Mouse (Mus musculus) small intestine, adult 2 months (tissue): Measurements from ENCODE around the gene Foxn3. TPM values are rescaled to one million over a fixed set of nuclear protein-coding genes. Genes with fewer than 3 reads are reported as not detected.

Experiments
- H3K27ac ChIP-seq: fragments of 200-500 bp; 2 replicates; pipeline ENCODE4 v1.5.1; 2012; ENCODE audit warnings: low read depth, low read length, control low read depth, inconsistent platforms; ENCODE audit not compliant: insufficient read depth
- H3K27me3 ChIP-seq: fragments of 200-500 bp; 2 replicates; pipeline ENCODE4 v1.6.1; 2012; ENCODE audit warnings: mild to moderate bottlenecking, moderate library complexity, low read length, inconsistent platforms; ENCODE audit not compliant: control insufficient read depth, insufficient read depth
- H3K36me3 ChIP-seq: fragments of 200-500 bp; 2 replicates; pipeline ENCODE4 v1.6.1; 2012; ENCODE audit warnings: mild to moderate bottlenecking, low read length, control low read depth, inconsistent platforms; ENCODE audit not compliant: control insufficient read depth, insufficient read depth
- H3K4me1 ChIP-seq: fragments of 200-500 bp; 2 replicates; pipeline ENCODE4 v1.6.1; 2012; ENCODE audit warnings: low read length, inconsistent platforms, mixed read lengths; ENCODE audit not compliant: control insufficient read depth, insufficient read depth, insufficient read length
- H3K4me3 ChIP-seq: fragments of 200-500 bp; 2 replicates; pipeline ENCODE4 v1.5.1; 2012; ENCODE audit warnings: low read depth, mild to moderate bottlenecking, control low read depth, inconsistent platforms, low read length, moderate library complexity
- CTCF ChIP-seq: fragments of 200-500 bp; IDR thresholded peaks from 2 replicates; pipeline ENCODE4 v1.5.1; 2012; ENCODE audit warnings: low read depth, mild to moderate bottlenecking, control low read depth, inconsistent platforms, low read length, moderate library complexity, mixed read lengths; ENCODE audit not compliant: insufficient replicate concordance, insufficient read length; ENCODE audit errors: extremely low read depth
- POLR2A ChIP-seq: fragments of 200-500 bp; IDR thresholded peaks from 2 replicates; pipeline ENCODE4 v1.6.1; 2012; ENCODE audit warnings: low read depth, mild to moderate bottlenecking, control low read depth, inconsistent platforms, low read length, moderate library complexity
- WGBS: fragments of 180-500 bp; shearing (Covaris S2); methylation state at CpG from one replicate; pipeline ENCODE4 v1.1.7; 2018; 5-methylcytosine and 5-hydroxymethylcytosine counted together
- polyA plus RNA-seq: library from polyadenylated mRNA; depleted of rRNA; stranded (reverse); fragments of >200 nt; gene quantifications from 2 replicates; pipeline ENCODE4 v1.2.3, GENCODE M21; 2012

Gene Foxn3
- polyA plus RNA-seq, 1 experiment: 17.5 TPM

DNA sequence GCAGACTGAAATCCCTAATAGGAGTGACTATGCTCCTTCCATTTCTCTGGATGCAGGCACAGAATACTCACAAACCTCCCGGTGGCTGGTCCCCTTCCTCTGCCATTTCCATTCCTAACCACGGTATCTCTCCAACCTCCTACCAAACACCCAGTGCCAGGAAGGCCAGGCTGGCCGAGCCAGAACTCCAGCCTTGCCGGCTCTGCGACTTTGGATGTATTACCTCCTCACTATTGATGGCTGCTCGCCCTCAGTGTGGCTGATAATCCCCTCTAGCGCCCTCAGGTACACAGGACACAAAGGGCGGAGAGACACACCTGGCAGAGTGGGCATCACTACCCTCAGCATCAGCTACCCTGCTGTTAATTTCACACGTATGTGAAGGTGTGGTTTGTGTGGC lies 318.7 kb downstream of the Foxn3 start:
- no peaks in the 10 kb centered on the region for H3K4me1 ChIP-seq
- WGBS: 85% methylated on average over 9 of the region's 9 CpGs
- H3K27me3 ChIP-seq: no peaks in the 10 kb centered on the region
- no peak for TF ChIP-seq CTCF
- no peak for TF ChIP-seq POLR2A
- no peaks in the 10 kb centered on the region for H3K36me3 ChIP-seq
- no peak overlapping the region for H3K27ac ChIP-seq
- H3K4me3 ChIP-seq: no peak overlapping the region

GRCm38 (mm10) chr12:99244264-99244663 lies 319.1 kb downstream of the Foxn3 start:
- TF ChIP-seq CTCF (no peak), POLR2A (no peak)
- Histone ChIP-seq H3K4me3 (no peak overlapping the region), H3K27me3 (no peaks in the 10 kb centered on the region), H3K4me1 (no peaks in the 10 kb centered on the region), H3K36me3 (no peaks in the 10 kb centered on the region), H3K27ac (no peak overlapping the region)
- WGBS: 95% methylated on average over 6 of the region's 6 CpGs

DNA sequence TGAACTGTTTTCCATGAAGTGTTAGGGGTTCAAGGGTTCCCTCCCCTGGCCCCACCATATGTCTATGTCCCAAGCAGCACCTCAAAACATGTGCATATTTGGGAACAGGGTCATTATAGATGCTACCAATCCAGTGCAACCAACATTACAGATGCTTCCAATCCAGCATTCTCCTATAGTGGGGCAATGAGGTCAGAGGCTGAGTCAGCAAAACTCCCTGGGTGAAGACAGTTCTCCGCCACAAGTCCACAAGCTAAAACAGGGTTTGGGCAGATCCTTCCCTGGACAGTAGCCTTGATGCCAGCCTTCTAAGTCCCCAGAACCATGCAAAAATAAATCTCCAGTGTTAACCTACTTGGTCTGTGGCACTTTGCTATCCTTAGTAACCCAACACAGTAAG lies 320.1 kb downstream of the Foxn3 start:
- Histone ChIP-seq H3K27me3 (no peaks in the 10 kb centered on the region), H3K27ac (no peak overlapping the region), H3K36me3 (no peaks in the 10 kb centered on the region), H3K4me3 (no peak overlapping the region), H3K4me1 (no peaks in the 10 kb centered on the region)
- no peak for TF ChIP-seq POLR2A
- TF ChIP-seq CTCF: no peak
- whole genome bisulfite sequencing: 94% methylated on average over 1 of the region's 1 CpGs

DNA sequence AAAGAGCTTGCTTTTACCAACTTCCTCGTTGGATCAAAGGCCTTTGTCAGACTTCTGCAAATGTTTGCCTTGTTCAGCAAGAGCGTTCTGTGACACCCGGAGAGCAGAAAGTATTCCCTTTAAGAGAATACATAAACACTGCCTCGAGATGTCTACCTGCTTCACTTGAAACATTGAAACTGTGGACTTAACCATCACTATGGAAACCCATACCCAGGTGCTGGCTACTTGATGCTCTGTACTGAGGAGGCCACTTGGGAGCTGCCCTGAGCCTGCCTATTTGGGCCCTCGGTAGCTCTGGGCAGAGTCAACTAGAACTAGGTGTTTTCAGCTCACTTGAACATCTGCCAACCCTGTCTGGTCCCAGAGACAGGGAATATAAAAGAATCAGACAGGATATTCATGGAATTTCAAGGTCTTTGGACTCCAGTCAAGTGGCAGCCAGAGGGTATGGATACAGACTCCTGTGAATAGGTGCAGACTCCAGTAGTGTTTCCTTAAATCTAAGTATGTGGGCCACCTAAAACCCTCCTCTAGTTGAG lies 323.1 kb downstream of the Foxn3 start:
- no peak overlapping the region for H3K27ac ChIP-seq
- TF ChIP-seq POLR2A: no peak
- no peak for TF ChIP-seq CTCF
- WGBS: 14% methylated on average over 5 of the region's 5 CpGs

DNA sequence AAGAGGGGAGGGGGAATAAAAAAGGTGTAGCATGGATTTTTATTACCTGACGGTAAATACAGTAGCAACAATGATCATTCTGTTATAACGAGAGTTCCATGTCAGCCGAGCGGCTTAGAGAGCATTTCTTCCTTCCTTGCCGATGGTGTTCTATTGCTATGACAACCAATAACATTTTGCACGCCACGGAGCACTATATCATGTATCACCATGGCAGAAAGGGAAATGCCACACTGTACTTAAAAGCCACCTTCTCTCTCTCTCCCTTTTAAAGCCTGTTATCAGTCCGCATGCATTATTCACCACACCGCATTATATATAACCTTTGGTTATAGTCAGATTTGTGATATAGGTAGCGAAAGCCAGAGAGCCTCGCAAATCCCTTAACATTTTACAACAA lies 323.6 kb downstream of the Foxn3 start:
- WGBS: 26% methylated on average over 11 of the region's 11 CpGs
- Histone ChIP-seq H3K27me3 (no peaks in the 10 kb centered on the region), H3K4me3 (no peak overlapping the region), H3K27ac (no peak overlapping the region), H3K4me1 (no peaks in the 10 kb centered on the region; the same call in 1 of the 2 replicates), H3K36me3 (no peaks in the 10 kb centered on the region; the same call in 1 of the 2 replicates)
- TF ChIP-seq CTCF: no peak
- TF ChIP-seq POLR2A: no peak

More for the DNA sequence above, 323.1 kb downstream of the Foxn3 start:
- Histone ChIP-seq H3K36me3 (no peaks in the 10 kb centered on the region; the same call in 1 of the 2 replicates), H3K27me3 (no peaks in the 10 kb centered on the region), H3K4me3 (no peak overlapping the region), H3K4me1 (no peaks in the 10 kb centered on the region; the same call in 1 of the 2 replicates)

DNA sequence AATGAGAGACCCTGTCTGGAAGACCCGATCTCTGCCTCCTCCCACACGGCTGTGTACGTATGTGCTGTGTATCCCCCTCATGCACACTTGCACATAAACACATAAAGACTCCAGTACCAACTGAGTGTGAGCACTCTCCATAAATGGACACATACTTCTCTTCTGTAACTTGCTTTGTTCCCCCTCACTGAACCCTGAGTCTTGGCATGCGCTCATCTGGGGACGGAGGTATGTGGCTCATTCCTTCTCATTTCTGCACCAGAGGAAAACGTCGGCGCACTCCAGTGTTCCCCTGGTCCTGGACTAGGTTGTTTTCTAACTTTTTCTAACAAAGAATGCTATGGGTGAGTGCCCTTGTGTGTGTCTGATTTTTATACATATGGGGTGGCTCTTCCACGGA lies 325.9 kb downstream of the Foxn3 start:
- no peak for TF ChIP-seq POLR2A
- TF ChIP-seq CTCF: no peak
- H3K36me3 ChIP-seq: no peaks in the 10 kb centered on the region; the same call in 1 of the 2 replicates
- 96% methylated on average over 9 of the region's 9 CpGs for WGBS
- no peak overlapping the region for H3K27ac ChIP-seq
- H3K4me3 ChIP-seq: no peak overlapping the region
- H3K27me3 ChIP-seq: no peaks in the 10 kb centered on the region
- no peaks in the 10 kb centered on the region; the same call in 1 of the 2 replicates for H3K4me1 ChIP-seq

DNA sequence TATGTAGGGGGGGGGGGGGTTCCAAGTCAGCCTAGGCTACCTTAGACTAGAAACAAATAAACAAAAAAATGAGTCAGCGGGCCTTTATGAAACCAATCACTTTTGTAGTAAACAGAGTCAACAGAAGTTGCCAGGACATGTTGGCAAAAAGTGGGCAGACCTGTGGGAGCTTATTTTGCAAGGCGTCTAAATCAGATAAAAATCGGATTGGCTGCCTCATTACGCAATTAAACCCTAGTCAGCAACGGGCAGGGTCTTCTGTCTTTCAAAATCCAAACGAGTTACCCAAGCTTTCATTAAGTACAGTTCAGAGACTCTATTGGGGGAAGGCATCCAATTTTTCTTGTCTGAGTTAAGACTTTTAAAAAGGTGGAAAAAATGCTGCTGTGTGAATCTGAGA lies 329.0 kb downstream of the Foxn3 start:
- H3K4me1 ChIP-seq: no peaks in the 10 kb centered on the region; the same call in 1 of the 2 replicates
- H3K27me3 ChIP-seq: no peaks in the 10 kb centered on the region
- no peaks in the 10 kb centered on the region; the same call in 1 of the 2 replicates for H3K36me3 ChIP-seq
- TF ChIP-seq POLR2A: no peak
- no peak for TF ChIP-seq CTCF
- 42% methylated on average over 6 of the region's 6 CpGs for WGBS
- no peak overlapping the region for H3K4me3 ChIP-seq
- no peak overlapping the region for H3K27ac ChIP-seq

DNA sequence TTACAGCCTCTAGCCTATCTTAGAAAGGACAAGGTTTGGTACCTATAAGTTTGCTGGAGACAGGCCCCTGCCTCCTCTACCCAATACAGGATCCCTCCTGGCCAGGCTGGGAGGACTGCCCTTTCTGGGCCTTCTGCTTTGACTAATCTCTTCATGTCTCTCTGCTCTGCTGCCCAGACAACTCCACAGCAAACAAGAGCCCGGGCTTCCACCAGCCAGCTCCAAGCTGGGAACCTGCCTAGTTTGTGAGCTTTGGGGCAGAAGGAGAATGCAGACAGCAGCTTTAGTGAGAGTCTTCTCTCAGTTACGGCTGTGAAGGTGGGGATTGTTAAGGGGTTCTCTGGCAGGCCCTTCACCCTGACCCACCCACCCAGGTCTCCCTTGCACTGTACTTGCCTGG lies 330.0 kb downstream of the Foxn3 start:
- no peak for TF ChIP-seq POLR2A
- TF ChIP-seq CTCF: no peak
- H3K4me3 ChIP-seq: no peak overlapping the region
- WGBS: 67% methylated on average over 2 of the region's 2 CpGs
- no peak overlapping the region for H3K27ac ChIP-seq
- no peaks in the 10 kb centered on the region for H3K27me3 ChIP-seq
- H3K36me3 ChIP-seq: no peaks in the 10 kb centered on the region; the same call in 1 of the 2 replicates
- no peaks in the 10 kb centered on the region; the same call in 1 of the 2 replicates for H3K4me1 ChIP-seq
